Mouse (Mus musculus) heart, embryonic 11.5 days (tissue): Measurements from ENCODE around the gene Chst8. TPM values are rescaled to one million over a fixed set of nuclear protein-coding genes. Genes with fewer than 3 reads are reported as not detected.

Source experiments
- ATAC-seq: fragments of 200-750 bp; cut with Nextera tagmentation; replicated peaks from 2 replicates; pipeline ENCODE4 v1.8.0; 2017; ENCODE audit warnings: moderate library complexity; ENCODE audit not compliant: insufficient number of reproducible peaks, low FRiP score, low TSS enrichment
- H3K27ac ChIP-seq: fragments of 300-500 bp; sonication (generic); 2 replicates; pipeline ENCODE4 v1.5.1; 2014; ENCODE audit warnings: mild to moderate bottlenecking, low read depth, low read length
- H3K27me3 ChIP-seq: fragments of 300-500 bp; sonication (generic); 2 replicates; pipeline ENCODE4 v1.6.1; 2014; ENCODE audit warnings: mild to moderate bottlenecking, low read length, mixed read lengths; ENCODE audit not compliant: control insufficient read depth, insufficient read depth
- H3K36me3 ChIP-seq: fragments of 300-500 bp; sonication (generic); 2 replicates; pipeline ENCODE4 v1.6.1; 2014; ENCODE audit warnings: mild to moderate bottlenecking, low read length, moderate library complexity, mixed read lengths; ENCODE audit not compliant: control insufficient read depth, insufficient read depth
- H3K4me1 ChIP-seq: fragments of 300-500 bp; sonication (generic); 2 replicates; pipeline ENCODE4 v1.6.1; 2014; ENCODE audit warnings: low read length; ENCODE audit not compliant: control insufficient read depth, insufficient read depth
- H3K4me2 ChIP-seq: fragments of 300-500 bp; sonication (generic); 2 replicates; pipeline ENCODE4 v1.6.1; 2014; ENCODE audit warnings: mild to moderate bottlenecking, moderate library complexity
- H3K4me3 ChIP-seq: fragments of 300-500 bp; sonication (generic); 2 replicates; pipeline ENCODE4 v1.5.1; 2014; ENCODE audit warnings: low read depth, low read length
- H3K9ac ChIP-seq: fragments of 300-500 bp; sonication (generic); 2 replicates; pipeline ENCODE4 v1.6.1; 2014; ENCODE audit warnings: mild to moderate bottlenecking, low read depth, low read length, moderate library complexity
- H3K9me3 ChIP-seq: fragments of 300-500 bp; sonication (generic); replicated peaks from 2 replicates; pipeline ENCODE4 v1.6.1; 2016; ENCODE audit warnings: low read length; ENCODE audit not compliant: control insufficient read depth
- WGBS: fragments of 180-500 bp; shearing (Covaris S2); extraction: QIAGEN DNeasy Blood & Tissue Kit; methylation state at CpG from one replicate; pipeline ENCODE4 v1.1.7; 2014; ENCODE audit not compliant: insufficient replicate concordance; 5-methylcytosine and 5-hydroxymethylcytosine counted together
- polyA plus RNA-seq: library from polyadenylated mRNA; unstranded; fragments of >200 nt; fragmentation: Nextera tagmentation; extraction: Ambion mirVana; gene quantifications from 2 replicates; pipeline ENCODE4 v1.2.1, GENCODE M21; 2014

Chst8 gene
- polyA plus RNA-seq, 1 experiment from 2014 or later, result 1.6 TPM

DNA sequence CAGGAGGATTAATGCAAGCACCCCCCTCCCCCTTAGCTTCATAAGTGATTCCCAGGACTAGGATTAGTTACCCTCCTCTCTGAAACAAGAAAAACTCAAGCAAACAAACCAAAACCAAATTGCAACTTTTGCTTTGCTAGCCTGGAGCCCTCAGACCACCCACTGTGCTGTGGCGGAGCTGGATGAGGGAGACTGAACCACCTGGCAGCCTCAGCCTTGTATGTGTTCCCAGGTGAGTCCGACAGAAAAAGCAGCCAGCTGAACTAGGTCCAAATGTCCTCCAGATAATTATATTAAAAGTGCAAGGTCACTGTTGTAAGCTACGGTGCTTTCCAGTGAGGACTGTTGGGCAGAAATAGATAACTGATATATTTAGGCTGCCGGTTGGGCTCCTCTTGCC is 25.7 kb upstream of the Chst8 start:
- H3K36me3 ChIP-seq, result no peaks in the 10 kb centered on the region
- 0 out of 2 replicates have a peak, but pooled peaks cover 3% of the 10 kb centered on the region for H3K9me3 ChIP-seq
- WGBS, result 73% methylated on average over 4 of the region's 4 CpGs
- H3K27ac ChIP-seq, result no peak overlapping the region
- no peak for ATAC-seq
- no peak overlapping the region for H3K4me3 ChIP-seq
- H3K4me2 ChIP-seq, result no peak overlapping the region
- H3K4me1 ChIP-seq, result no peaks in the 10 kb centered on the region
- no peak overlapping the region for H3K9ac ChIP-seq
- no peaks in the 10 kb centered on the region for H3K27me3 ChIP-seq

DNA sequence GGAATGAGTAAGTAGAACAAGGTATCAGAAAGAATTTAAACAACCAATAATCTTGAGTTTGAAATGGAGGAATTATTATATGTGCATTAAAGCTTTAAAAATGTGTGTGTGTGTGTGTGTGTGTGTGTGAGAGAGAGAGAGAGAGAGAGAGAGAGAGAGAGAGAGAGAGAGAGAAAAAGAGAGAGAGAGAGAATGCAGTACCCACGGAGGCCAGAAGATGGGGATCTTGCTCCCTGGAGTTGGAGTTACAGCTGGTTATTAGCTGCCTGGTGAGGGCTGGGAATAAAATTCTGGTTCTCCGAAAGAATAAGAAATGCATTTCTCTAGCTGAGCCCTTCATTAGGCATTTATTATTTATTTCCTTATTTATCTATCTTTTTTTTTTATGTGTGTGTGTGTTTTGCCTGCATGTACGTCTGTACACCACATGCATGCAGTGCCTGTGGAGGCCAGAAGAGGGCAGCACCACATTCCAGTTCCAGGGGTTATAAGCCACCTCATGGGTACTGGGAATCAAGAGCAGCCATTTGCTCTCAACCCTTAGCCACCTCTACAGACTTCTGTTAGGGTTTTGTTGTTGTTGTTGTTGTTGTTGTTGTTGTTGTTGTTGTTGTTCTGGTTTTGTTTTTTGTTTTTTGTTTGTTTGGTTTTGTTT is 13.9 kb upstream of the Chst8 start:
- Histone ChIP-seq H3K27ac (no peak overlapping the region), H3K36me3 (no peaks in the 10 kb centered on the region), H3K4me2 (no peak overlapping the region), H3K4me1 (no peaks in the 10 kb centered on the region), H3K4me3 (no peak overlapping the region), H3K9me3 (no peaks in the 10 kb centered on the region; the same call in none of the 2 replicates), H3K9ac (no peak overlapping the region), H3K27me3 (no peaks in the 10 kb centered on the region)
- ATAC-seq, result no peak
- WGBS, result 37% methylated on average over 3 of the region's 3 CpGs

DNA sequence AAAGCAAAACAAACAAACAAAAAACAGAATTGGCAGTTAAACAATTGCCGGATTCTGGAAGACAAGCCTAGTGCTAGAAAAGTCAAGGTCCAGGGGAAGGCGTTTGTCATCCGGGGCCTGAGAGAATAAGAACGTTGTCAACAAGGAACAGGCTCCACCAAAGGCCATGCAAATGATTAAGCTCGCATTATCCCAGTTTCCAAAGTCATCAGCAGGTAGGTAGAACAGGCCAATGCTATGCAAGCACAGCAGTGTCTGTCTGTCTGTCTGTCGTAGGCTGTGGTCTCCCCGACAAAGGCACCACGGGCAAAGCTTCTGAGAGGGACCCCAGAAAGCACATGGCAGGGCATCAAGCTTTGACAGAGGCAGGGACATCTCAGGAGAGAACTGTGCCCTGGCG is 9.1 kb upstream of the Chst8 start:
- Histone ChIP-seq H3K4me1 (no peaks in the 10 kb centered on the region), H3K27me3 (no peaks in the 10 kb centered on the region), H3K9me3 (no peaks in the 10 kb centered on the region; the same call in 1 of the 2 replicates), H3K4me2 (no peak overlapping the region), H3K36me3 (no peaks in the 10 kb centered on the region), H3K4me3 (no peak overlapping the region), H3K27ac (no peak overlapping the region), H3K9ac (no peak overlapping the region)
- WGBS, result 78% methylated on average over 9 of the region's 9 CpGs
- no peak for ATAC-seq

DNA sequence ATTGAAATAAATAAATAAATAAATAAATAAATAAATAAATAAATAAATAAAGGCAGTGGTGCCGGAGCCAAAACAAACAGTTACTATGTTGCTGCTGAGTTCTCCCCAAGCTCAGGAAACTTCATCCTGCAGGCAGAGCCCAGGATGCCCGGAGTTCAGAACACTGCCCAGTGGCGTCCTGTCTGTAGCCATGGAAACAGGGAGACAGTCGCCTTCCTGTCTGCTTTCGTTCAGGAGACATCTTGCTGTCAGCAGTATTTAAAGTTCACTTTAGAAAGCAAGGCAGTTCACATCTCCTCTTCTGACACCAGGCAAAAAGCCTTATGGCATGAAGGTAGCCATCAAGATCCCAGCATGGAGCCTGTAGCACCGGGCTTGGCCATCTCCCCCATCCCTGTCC is 8.0 kb upstream of the Chst8 start:
- Histone ChIP-seq H3K9me3 (no peaks in the 10 kb centered on the region), H3K27ac (no peak overlapping the region), H3K27me3 (no peaks in the 10 kb centered on the region), H3K4me1 (no peaks in the 10 kb centered on the region), H3K9ac (no peak overlapping the region), H3K4me2 (no peak overlapping the region), H3K36me3 (no peaks in the 10 kb centered on the region), H3K4me3 (no peak overlapping the region)
- 23% methylated on average over 6 of the region's 6 CpGs for WGBS
- ATAC-seq, result peak; percentile 59; the same call in 1 of the 2 replicates

DNA sequence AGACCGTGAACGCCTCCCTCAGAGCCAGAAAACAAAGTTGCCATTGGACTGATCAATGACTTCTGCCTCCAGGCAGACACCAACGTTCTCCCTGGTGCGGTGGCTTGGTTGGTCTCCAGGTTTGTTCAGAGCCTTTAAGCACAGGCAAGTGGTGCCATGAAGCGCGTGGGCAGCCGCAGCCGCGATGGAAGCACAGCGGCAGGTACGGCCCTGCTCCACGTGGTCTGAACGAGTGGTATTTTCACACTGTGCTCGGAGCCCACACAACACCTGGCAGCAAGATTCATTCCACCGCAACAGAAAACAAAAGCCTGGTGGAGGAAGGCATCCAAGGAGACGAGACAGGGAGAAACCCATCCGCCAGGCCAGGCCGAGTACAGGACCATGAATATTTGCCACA is 7.3 kb upstream of the Chst8 start:
- Histone ChIP-seq H3K4me1 (no peaks in the 10 kb centered on the region), H3K27me3 (no peaks in the 10 kb centered on the region), H3K4me3 (no peak overlapping the region), H3K9ac (no peak overlapping the region), H3K9me3 (no peaks in the 10 kb centered on the region), H3K36me3 (no peaks in the 10 kb centered on the region), H3K4me2 (no peak overlapping the region), H3K27ac (no peak overlapping the region)
- WGBS, result 82% methylated on average over 18 of the region's 18 CpGs
- no peak for ATAC-seq

DNA sequence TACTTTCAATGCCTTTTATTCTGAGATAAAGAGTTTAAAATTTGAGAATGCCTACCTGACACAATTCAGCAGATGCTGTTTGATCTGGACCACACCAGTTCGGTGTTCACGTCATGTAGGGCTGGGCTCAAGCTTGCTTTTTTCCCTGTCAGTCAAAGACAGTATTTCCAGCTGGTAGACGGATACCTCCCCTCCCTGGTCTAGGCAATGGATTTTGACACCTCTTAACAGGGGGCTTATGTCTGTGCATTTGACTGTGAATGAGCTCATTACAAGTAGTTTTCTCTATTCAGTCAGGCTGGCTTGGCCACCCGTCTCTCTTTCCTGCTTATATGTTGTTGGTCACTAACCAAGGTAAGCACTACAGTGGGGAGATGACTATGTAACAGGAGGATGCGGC is 6.1 kb upstream of the Chst8 start:
- Histone ChIP-seq H3K27me3 (peaks cover 4% of the 10 kb centered on the region), H3K4me2 (no peak overlapping the region), H3K36me3 (no peaks in the 10 kb centered on the region), H3K9me3 (no peaks in the 10 kb centered on the region), H3K4me1 (no peaks in the 10 kb centered on the region), H3K4me3 (no peak overlapping the region), H3K27ac (no peak overlapping the region), H3K9ac (no peak overlapping the region)
- ATAC-seq, result no peak
- 74% methylated on average over 5 of the region's 5 CpGs for WGBS

DNA sequence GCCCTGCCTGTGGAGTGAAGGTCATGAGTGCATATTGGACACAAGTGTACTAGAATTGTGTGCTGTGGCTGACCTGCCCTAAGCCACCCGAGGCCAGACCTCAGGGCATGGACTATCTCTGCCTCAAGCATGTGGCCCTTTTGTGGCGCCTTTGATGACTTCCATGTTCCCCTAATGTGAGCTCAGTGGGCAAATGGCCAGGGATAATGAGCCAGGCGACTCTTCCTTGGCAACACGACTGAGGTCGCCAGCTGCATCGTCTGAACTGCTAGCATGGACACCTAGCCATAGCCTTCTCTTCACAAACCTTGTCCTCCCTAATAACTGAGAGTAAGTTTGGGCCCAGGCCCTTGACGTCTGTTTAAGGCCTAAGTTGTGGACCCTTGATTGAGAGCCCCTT is 4.5 kb upstream of the Chst8 start:
- no peak overlapping the region for H3K4me3 ChIP-seq
- H3K9me3 ChIP-seq, result no peaks in the 10 kb centered on the region
- no peak overlapping the region for H3K9ac ChIP-seq
- no peaks in the 10 kb centered on the region; the same call in 1 of the 2 replicates for H3K4me1 ChIP-seq
- H3K27me3 ChIP-seq, result peaks cover 19% of the 10 kb centered on the region
- H3K4me2 ChIP-seq, result no peak overlapping the region
- 78% methylated on average over 7 of the region's 7 CpGs for WGBS
- no peaks in the 10 kb centered on the region for H3K36me3 ChIP-seq
- no peak for ATAC-seq
- no peak overlapping the region for H3K27ac ChIP-seq

DNA sequence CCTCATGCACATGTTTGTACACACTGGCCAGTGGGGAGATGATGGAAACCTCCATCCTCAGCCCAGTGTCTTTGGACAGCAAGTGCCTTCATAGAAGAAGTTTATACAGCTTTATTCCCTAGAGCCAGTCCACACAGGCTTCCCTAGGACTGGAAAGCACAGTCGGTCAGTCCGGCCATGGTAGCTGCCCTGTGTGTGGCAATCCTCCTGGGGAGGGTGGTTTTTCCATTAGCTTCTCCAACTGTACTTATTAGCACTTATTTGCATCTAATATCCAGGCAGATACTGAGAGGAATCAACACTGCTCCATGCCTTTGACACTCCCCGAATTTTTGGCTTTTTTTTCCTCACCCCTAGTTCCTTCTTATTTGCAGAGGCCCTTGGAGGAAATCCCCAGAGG is 2.3 kb upstream of the Chst8 start:
- H3K27me3 ChIP-seq, result peaks cover 37% of the 10 kb centered on the region
- no peak overlapping the region for H3K27ac ChIP-seq
- ATAC-seq, result no peak
- whole genome bisulfite sequencing, result 75% methylated on average over 3 of the region's 3 CpGs
- H3K4me1 ChIP-seq, result peaks cover 5% of the 10 kb centered on the region
- no peaks in the 10 kb centered on the region for H3K36me3 ChIP-seq
- no peak overlapping the region for H3K9ac ChIP-seq
- H3K4me3 ChIP-seq, result no peak overlapping the region
- no peak overlapping the region for H3K4me2 ChIP-seq
- H3K9me3 ChIP-seq, result no peaks in the 10 kb centered on the region
